Mouse (Mus musculus): ENCODE data around the gene Lama4.

DNA sequence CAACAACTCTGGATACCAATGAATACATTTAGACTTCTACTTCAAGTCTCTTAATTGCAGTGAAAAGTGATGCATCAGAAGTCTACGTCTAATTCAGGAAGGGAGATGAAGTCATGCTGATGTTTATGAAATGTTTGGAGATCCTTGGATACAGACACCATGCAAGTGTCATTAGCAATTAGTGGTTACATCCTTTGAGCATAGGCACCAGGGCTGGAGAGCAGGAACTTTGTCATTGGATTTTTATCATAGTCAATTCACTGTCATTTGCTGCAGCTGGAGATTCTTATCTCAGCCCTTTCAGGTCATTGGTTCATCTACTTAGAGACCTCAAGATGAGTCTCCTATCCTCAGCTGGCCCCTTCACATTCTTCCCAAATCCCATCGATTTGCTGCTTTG, 30.6 kb downstream of the Lama4 start:
- TF ChIP-seq CTCF (IDR thresholded peaks at IDR 0.05; ENCODE audit: control insufficient read depth, insufficient read depth, insufficient replicate concordance, low read depth, low read length) (no peak), POLR2A (IDR thresholded peaks at IDR 0.05; ENCODE audit: control insufficient read depth, low read depth, low read length) (no peak)

Data from testis, adult 2 months (tissue).